Mouse (Mus musculus): Measurements from ENCODE around the gene Pccb.

The Pccb gene

GRCm38 (mm10) chr9:100982786-100983185 is 51.9 kb downstream of the Pccb start:
- DNase-seq, result no peak

- DNase-seq, result no peak
These were observed 55.4 kb downstream of the Pccb start for GRCm38 (mm10) chr9:100979260-100979659.

- no peak for DNase-seq
These were observed 56.0 kb downstream of the Pccb start for GRCm38 (mm10) chr9:100978666-100979065.

- no peak for DNase-seq
These were observed 65.2 kb downstream of the Pccb start for GRCm38 (mm10) chr9:100969461-100969860.

- no peak for DNase-seq
These were observed 70.6 kb downstream of the Pccb start for GRCm38 (mm10) chr9:100964106-100964505.

- DNase-seq, result no peak
These were observed 71.2 kb downstream of the Pccb start for GRCm38 (mm10) chr9:100963428-100963912.

GRCm38 (mm10) chr9:100962903-100963427 is 71.7 kb downstream of the Pccb start:
- no peak for DNase-seq

- DNase-seq, result no peak
These were observed 83.2 kb downstream of the Pccb start for GRCm38 (mm10) chr9:100951481-100951880.

GRCm38 (mm10) chr9:100944677-100945365 is 89.9 kb downstream of the Pccb start:
- DNase-seq, result no peak

GRCm38 (mm10) chr9:100942042-100942441 is 92.7 kb downstream of the Pccb start:
- no peak for DNase-seq

Data from right cerebral cortex, postnatal 14 days (tissue).